ENCODE assay signal across 14 mouse cellular contexts in genomic region chr17:87368481-87368880, GRCm38 (mm10). TPM values are rescaled to one million over a fixed set of nuclear protein-coding genes. Genes with fewer than 3 reads are reported as not detected.
A peak's percentile ranks its signal among the peaks of the same experiment; 100 is the strongest.
DNase-seq lines count a peak whose midpoint lies in the region; ATAC-seq lines count a peak whose summit lies in the region.
"Had no signal": no experiment of that assay in that cellular context is flagged by ENCODE, and none has a peak within 500 bp of the region (broad histone marks: within the 10 kb centered on the region; RNA-seq: fewer than 3 reads in every experiment).

No protein-coding gene starts in this region.

- 85% methylated on average over 10 of the region's 10 CpGs for WGBS in heart, embryonic 10.5 days
- 88% methylated on average over 10 of the region's 10 CpGs for WGBS in midbrain, embryonic 16.5 days
- WGBS in midbrain, embryonic 14.5 days, result 84% methylated on average over 10 of the region's 10 CpGs
- WGBS in limb, embryonic 10.5 days, result 84% methylated on average over 10 of the region's 10 CpGs

- no peak for DNase-seq in heart, embryonic 10.5 days (ENCODE audit: low spot score)
- DNase-seq in heart, adult 9 months (ENCODE audit: low spot score in 2 of 2), result no peak
- DNase-seq in midbrain, embryonic 14.5 days, result no peak
- DNase-seq in limb, embryonic 10.5 days (ENCODE audit: low spot score), result no peak
- no peak for DNase-seq in yolk sac, embryonic 10.5 days (ENCODE audit: low spot score)
- no peak for DNase-seq in testis, postnatal 14 days (ENCODE audit: low spot score)
- DNase-seq: heart, postnatal 4 days; lung, postnatal 10 days had no signal

- no peaks in the 10 kb centered on the region for H3K36me3 ChIP-seq in heart, embryonic 10.5 days
- no peaks in the 10 kb centered on the region for H3K36me3 ChIP-seq in midbrain, embryonic 16.5 days (ENCODE audit: control insufficient read depth, insufficient read depth, low read length)
- no peaks in the 10 kb centered on the region for H3K36me3 ChIP-seq in midbrain, embryonic 14.5 days (ENCODE audit: control insufficient read depth, insufficient read depth, low read length)
- H3K36me3 ChIP-seq in limb, embryonic 10.5 days, result no peaks in the 10 kb centered on the region
- H3K36me3 ChIP-seq: heart, embryonic 13.5 days; limb, embryonic 13.5 days had no signal

- H3K9ac ChIP-seq in midbrain, embryonic 16.5 days (ENCODE audit: low read depth, low read length), result 0 out of 2 replicates have a peak overlapping the region, but pooled peaks have one; percentile 3
- no peak overlapping the region for H3K9ac ChIP-seq in midbrain, embryonic 14.5 days (replicated peaks; ENCODE audit: low read length)
- H3K9ac ChIP-seq: heart, embryonic 13.5 days; limb, embryonic 13.5 days; liver, embryonic 14.5 days had no signal

- peaks cover 61% of the 10 kb centered on the region for H3K4me1 ChIP-seq in heart, embryonic 10.5 days
- H3K4me1 ChIP-seq in midbrain, embryonic 16.5 days (ENCODE audit: control insufficient read depth, insufficient read depth, low read length), result peaks cover 21% of the 10 kb centered on the region
- H3K4me1 ChIP-seq in midbrain, embryonic 14.5 days (ENCODE audit: control insufficient read depth, insufficient read depth, low read length), result peaks cover 24% of the 10 kb centered on the region
- peaks cover 64% of the 10 kb centered on the region for H3K4me1 ChIP-seq in limb, embryonic 10.5 days

- ATAC-seq in midbrain, embryonic 16.5 days, result no peak
- ATAC-seq in midbrain, embryonic 14.5 days (ENCODE audit: low FRiP score, low TSS enrichment), result no peak
- ATAC-seq: inflammation-experienced regulatory T-cells, adult 6 months had no signal

- H3K27me3 ChIP-seq in heart, embryonic 10.5 days (ENCODE audit: insufficient read depth, poor library complexity, severe bottlenecking), result no peaks in the 10 kb centered on the region
- no peaks in the 10 kb centered on the region for H3K27me3 ChIP-seq in midbrain, embryonic 16.5 days (ENCODE audit: control insufficient read depth, insufficient read depth, low read depth, low read length)
- H3K27me3 ChIP-seq in midbrain, embryonic 14.5 days (ENCODE audit: control insufficient read depth, insufficient read depth, low read length), result no peaks in the 10 kb centered on the region
- no peaks in the 10 kb centered on the region for H3K27me3 ChIP-seq in limb, embryonic 10.5 days (ENCODE audit: low read depth, poor library complexity, severe bottlenecking)
- H3K27me3 ChIP-seq: heart, embryonic 13.5 days had no signal

- no peak overlapping the region for H3K4me3 ChIP-seq in heart, embryonic 10.5 days
- H3K4me3 ChIP-seq in midbrain, embryonic 16.5 days (ENCODE audit: low read depth, low read length), result no peak overlapping the region
- H3K4me3 ChIP-seq in midbrain, embryonic 14.5 days (replicated peaks; ENCODE audit: low read depth, low read length), result no peak overlapping the region
- H3K4me3 ChIP-seq in limb, embryonic 10.5 days, result no peak overlapping the region
- H3K4me3 ChIP-seq: heart, embryonic 13.5 days; limb, embryonic 13.5 days had no signal

- no peaks in the 10 kb centered on the region for H3K9me3 ChIP-seq in heart, embryonic 10.5 days
- H3K9me3 ChIP-seq in midbrain, embryonic 16.5 days (replicated peaks; ENCODE audit: control insufficient read depth, low read length, poor library complexity, severe bottlenecking), result no peaks in the 10 kb centered on the region
- no peaks in the 10 kb centered on the region for H3K9me3 ChIP-seq in midbrain, embryonic 14.5 days (ENCODE audit: control insufficient read depth, low read length)
- H3K9me3 ChIP-seq in limb, embryonic 10.5 days (replicated peaks), result no peaks in the 10 kb centered on the region
- H3K9me3 ChIP-seq: heart, embryonic 13.5 days; limb, embryonic 13.5 days had no signal

- peak overlapping the region; percentile 76 for H3K27ac ChIP-seq in heart, embryonic 10.5 days
- no peak overlapping the region for H3K27ac ChIP-seq in midbrain, embryonic 16.5 days (ENCODE audit: low read length)
- no peak overlapping the region for H3K27ac ChIP-seq in midbrain, embryonic 14.5 days (replicated peaks; ENCODE audit: low read depth, low read length)
- H3K27ac ChIP-seq in limb, embryonic 10.5 days, result peak overlapping the region; percentile 37; the same call in 1 of the 2 replicates
- H3K27ac ChIP-seq: limb, embryonic 13.5 days; liver, embryonic 14.5 days had no signal

- H3K4me2 ChIP-seq in midbrain, embryonic 16.5 days (ENCODE audit: low read length), result no peak overlapping the region
- H3K4me2 ChIP-seq in midbrain, embryonic 14.5 days (ENCODE audit: low read length), result no peak overlapping the region
- H3K4me2 ChIP-seq: heart, embryonic 13.5 days; limb, embryonic 13.5 days had no signal

RNA-seq across cellular contexts. Expression of gene Stpg4, which starts 59.1 kb away (rescaled TPM):
- 0.52 TPM in 1 of 2 replicates, not detected in the other for polyA plus RNA-seq in heart, embryonic 10.5 days (2016; fragmentation: Nextera tagmentation; extraction: Ambion mirVana)
- 0.34 TPM in 1 of 2 replicates, not detected in the other for polyA plus RNA-seq in midbrain, embryonic 16.5 days (2015; fragmentation: Nextera tagmentation; extraction: Ambion mirVana)
- not detected in 2 replicates for polyA plus RNA-seq in midbrain, embryonic 14.5 days (2014; fragmentation: Nextera tagmentation; extraction: Ambion mirVana)
- not detected in 2 replicates for polyA plus RNA-seq in limb, embryonic 10.5 days (2016; fragmentation: Nextera tagmentation; extraction: Ambion mirVana)
- polyA plus RNA-seq: limb, embryonic 13.5 days; liver, embryonic 14.5 days; stomach, embryonic 14.5 days had no signal

Comparison
In these comparisons a context has a peak if more than half of its experiments do, and no peak if none do; other contexts are left out.
1. H3K27ac ChIP-seq: peak in heart, embryonic 10.5 days (single experiment) and limb, embryonic 10.5 days (single experiment); none in midbrain, embryonic 16.5 days (single experiment) and midbrain, embryonic 14.5 days (single experiment).